Mouse (Mus musculus): ENCODE results near the gene Lcn12. TPM values are rescaled to one million over a fixed set of nuclear protein-coding genes. Genes with fewer than 3 reads are reported as not detected.
A peak's percentile ranks its signal among the peaks of the same experiment; 100 is the strongest.

Gene Lcn12
- total RNA-seq, 2 experiments from 2014 or later = not detected

GRCm38 (mm10) chr2:25442682-25443081 lies 51.0 kb downstream of the Lcn12 start:
- Histone ChIP-seq H3K27ac (no peak overlapping the region), H3K4me3 (no peak overlapping the region)
- TF ChIP-seq CTCF (IDR thresholded peaks at IDR 0.05) = no peak
- no peak for DNase-seq
- intact Hi-C loops (cut with DNase I) = no loop called here

DNA sequence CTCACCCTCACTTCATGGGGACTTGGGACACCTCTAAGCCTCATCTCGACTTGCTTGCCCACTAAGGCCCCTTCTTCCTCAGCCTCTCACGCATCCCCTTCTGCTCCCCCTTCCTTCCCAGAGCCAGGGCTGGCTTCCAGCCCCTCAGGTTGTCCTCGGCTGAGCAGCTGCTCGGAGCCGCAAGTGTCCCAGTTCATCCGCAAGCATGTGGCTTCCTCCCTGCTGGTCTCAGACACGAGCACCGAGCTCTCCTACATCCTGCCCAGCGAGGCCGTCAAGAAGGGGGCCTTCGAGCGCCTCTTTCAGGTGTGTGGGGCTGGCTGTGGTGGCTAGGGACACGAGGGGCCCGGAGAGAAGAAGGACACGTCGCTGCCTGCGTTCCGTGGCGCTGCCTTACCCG lies 52.6 kb downstream of the Lcn12 start:
- H3K4me3 ChIP-seq = no peak overlapping the region
- intact Hi-C loops (cut with DNase I) = no loop called here
- no peak overlapping the region for H3K27ac ChIP-seq
- DNase-seq = peak; percentile 14
- TF ChIP-seq CTCF (IDR thresholded peaks at IDR 0.05) = no peak

Small RNA genes within 50 kb of the gene (microRNA-seq; reads per million reads assigned to microRNA genes)
- gene Mir3087 = not detected

Other genes with a start within 250 kb of the Lcn12 start
- gene AL732309.1, start 247.0 kb downstream of the Lcn12 start, total RNA-seq (2021) = 1 to 10 TPM in 1 of 2 experiments, under 1 TPM in 1; 0.86 to 1.2 TPM
- gene Tmem203, start 238.5 kb downstream of the Lcn12 start, total RNA-seq (2021) = 10 to 100 TPM; 11.4 to 12.6 TPM
- gene Tprn, start 231.3 kb downstream of the Lcn12 start, total RNA-seq (2021) = 1 to 10 TPM; 3.1 to 3.5 TPM
- 10 to 100 TPM; 28.0 to 35.5 TPM for gene Ssna1, start 221.5 kb downstream of the Lcn12 start, total RNA-seq (2021)
- 10 to 100 TPM; 29.7 to 32.3 TPM for gene Anapc2, start 221.4 kb downstream of the Lcn12 start, total RNA-seq (2021)
- not detected for gene Tmem210, start 205.8 kb downstream of the Lcn12 start, total RNA-seq (2021)
- not detected for gene Lrrc26, start 204.0 kb downstream of the Lcn12 start, total RNA-seq (2021)
- gene Grin1, start 174.7 kb downstream of the Lcn12 start, total RNA-seq (2021) = not detected
- 10 to 100 TPM; 12.9 to 16.0 TPM for gene Man1b1, start 161.6 kb downstream of the Lcn12 start, total RNA-seq (2021)
- 10 to 100 TPM; 14.0 to 16.5 TPM for gene Dpp7, start 137.6 kb downstream of the Lcn12 start, total RNA-seq (2021)
- gene Uap1l1, start 128.2 kb downstream of the Lcn12 start, total RNA-seq (2021) = 1 to 10 TPM; 4.3 to 5.4 TPM
- not detected for gene Sapcd2, start 121.6 kb downstream of the Lcn12 start, total RNA-seq (2021)
- gene Entpd2, start 98.0 kb downstream of the Lcn12 start, total RNA-seq (2021) = 1 to 10 TPM; 6.5 to 8.8 TPM
- 10 to 100 TPM; 14.9 to 16.9 TPM for gene Npdc1, start 94.6 kb downstream of the Lcn12 start, total RNA-seq (2021)
- not detected for gene Fut7, start 70.6 kb downstream of the Lcn12 start, total RNA-seq (2021)
- 10 to 100 TPM; 15.1 to 15.3 TPM for gene Abca2, start 65.2 kb downstream of the Lcn12 start, total RNA-seq (2021)
- 1 to 10 TPM in 1 of 2 experiments, under 1 TPM in 1; 0.31 to 1.1 TPM for gene Clic3, start 37.1 kb downstream of the Lcn12 start, total RNA-seq (2021)
- gene Paxx, start 32.8 kb downstream of the Lcn12 start, total RNA-seq (2021) = 10 to 100 TPM; 13.6 to 14.4 TPM
- gene Ptgds, start 23.9 kb downstream of the Lcn12 start, total RNA-seq (2021) = not detected
- gene Fbxw5, start 6.8 kb upstream of the Lcn12 start, total RNA-seq (2021) = 10 to 100 TPM; 76.9 to 88.4 TPM
- gene C8g, start 7.8 kb upstream of the Lcn12 start, total RNA-seq (2021) = 1 to 10 TPM; 1.1 to 1.6 TPM
- gene Traf2, start 53.0 kb upstream of the Lcn12 start, total RNA-seq (2021) = 10 to 100 TPM; 12.4 to 13.1 TPM
- 100 to 1,000 TPM; 152 to 179 TPM for gene Edf1, start 63.9 kb upstream of the Lcn12 start, total RNA-seq (2021)
- 1 to 10 TPM; 1.6 to 4.0 TPM for gene Mamdc4, start 80.9 kb upstream of the Lcn12 start, total RNA-seq (2021)
- 10 to 100 TPM; 52.7 to 64.7 TPM for gene Phpt1, start 81.3 kb upstream of the Lcn12 start, total RNA-seq (2021)
- gene Ajm1, start 87.8 kb upstream of the Lcn12 start, total RNA-seq (2021) = not detected
- 10 to 100 TPM; 85.6 to 95.2 TPM for gene Rabl6, start 114.6 kb upstream of the Lcn12 start, total RNA-seq (2021)
- not detected for gene Ccdc183, start 123.8 kb upstream of the Lcn12 start, total RNA-seq (2021)
- 10 to 100 TPM; 14.9 to 15.1 TPM for gene Tmem141, start 128.1 kb upstream of the Lcn12 start, total RNA-seq (2021)
- 1 to 10 TPM; 1.8 to 5.3 TPM for gene Fcna, start 134.1 kb upstream of the Lcn12 start, total RNA-seq (2021)
- 1 to 10 TPM; 3.3 to 5.1 TPM for gene Lcn8, start 159.2 kb upstream of the Lcn12 start, total RNA-seq (2021)
- gene Lcn5, start 164.0 kb upstream of the Lcn12 start, total RNA-seq (2021) = not detected
- gene Lcn6, start 182.9 kb upstream of the Lcn12 start, total RNA-seq (2021) = not detected
- not detected for gene Lcn10, start 188.8 kb upstream of the Lcn12 start, total RNA-seq (2021)
- gene Obp2a, start 206.1 kb upstream of the Lcn12 start, total RNA-seq (2021) = not detected
- 10 to 100 TPM; 11.4 to 13.1 TPM for gene Bmyc, start 212.8 kb upstream of the Lcn12 start, total RNA-seq (2021)
- gene Obp2b, start 243.1 kb upstream of the Lcn12 start, total RNA-seq (2021) = not detected

Data from gastrocnemius, adult 2 months (tissue).